Mouse (Mus musculus) hindbrain, embryonic 16.5 days (tissue): ENCODE results near the gene H2-Q10. TPM values are rescaled to one million over a fixed set of nuclear protein-coding genes. Genes with fewer than 3 reads are reported as not detected.
A peak's percentile ranks its signal among the peaks of the same experiment; 100 is the strongest.
"Not testable (repeated sequence)": the region's sequence is repeated elsewhere in the genome, so short reads cannot be mapped to it uniquely, and the experiment has no call there.

Experiments used
- ATAC-seq: fragments of 200-750 bp; cut with Nextera tagmentation; 2 replicates; pipeline ENCODE4 v1.8.0; 2017; ENCODE audit warnings: moderate TSS enrichment, moderate library complexity
- H3K27ac ChIP-seq: fragments of 300-500 bp; sonication (generic); 2 replicates; pipeline ENCODE4 v1.5.1; 2014; ENCODE audit warnings: low read depth, mild to moderate bottlenecking, control low read depth, low read length, moderate library complexity
- H3K27me3 ChIP-seq: fragments of 300-500 bp; sonication (generic); replicated peaks from 2 replicates; pipeline ENCODE4 v1.6.1; 2014; ENCODE audit warnings: low read length; ENCODE audit not compliant: control insufficient read depth, insufficient read depth
- H3K36me3 ChIP-seq: fragments of 300-500 bp; sonication (generic); 2 replicates; pipeline ENCODE4 v1.6.1; 2014; ENCODE audit warnings: mild to moderate bottlenecking, low read length, moderate library complexity, mixed read lengths; ENCODE audit not compliant: control insufficient read depth, insufficient read depth
- H3K4me1 ChIP-seq: fragments of 300-500 bp; sonication (generic); 2 replicates; pipeline ENCODE4 v1.6.1; 2014; ENCODE audit warnings: low read depth, low read length; ENCODE audit not compliant: control insufficient read depth, insufficient read depth
- H3K4me2 ChIP-seq: fragments of 300-500 bp; sonication (generic); 2 replicates; pipeline ENCODE4 v1.6.1; 2014; ENCODE audit warnings: mild to moderate bottlenecking, low read length, control low read depth, moderate library complexity
- H3K4me3 ChIP-seq: fragments of 300-500 bp; sonication (generic); 2 replicates; pipeline ENCODE4 v1.5.1; 2014; ENCODE audit warnings: mild to moderate bottlenecking, low read length, control low read depth, moderate library complexity
- H3K9ac ChIP-seq: fragments of 300-500 bp; sonication (generic); 2 replicates; pipeline ENCODE4 v1.6.1; 2014; ENCODE audit warnings: low read depth, mild to moderate bottlenecking, control low read depth, low read length, moderate library complexity
- H3K9me3 ChIP-seq: fragments of 300-500 bp; sonication (generic); 2 replicates; pipeline ENCODE4 v1.6.1; 2014; ENCODE audit warnings: mild to moderate bottlenecking, low read length, moderate library complexity; ENCODE audit not compliant: control insufficient read depth
- WGBS: fragments of 180-500 bp; shearing (Covaris S2); extraction: QIAGEN DNeasy Blood & Tissue Kit; methylation state at CpG from one replicate; pipeline ENCODE4 v1.1.7; 2014; 5-methylcytosine and 5-hydroxymethylcytosine counted together
- polyA plus RNA-seq: library from polyadenylated mRNA; unstranded; fragments of >200 nt; fragmentation: Nextera tagmentation; extraction: Ambion mirVana; gene quantifications from 2 replicates; pipeline ENCODE4 v1.2.1, GENCODE M21; 2015

H2-Q10 gene
- polyA plus RNA-seq = 0.11 and 0.21 TPM in 2 replicates

- Histone ChIP-seq H3K27ac (no peak within 1 kb of the TSS), H3K4me2 (peak within 1 kb of the TSS; percentile 86), H3K9ac (peak within 1 kb of the TSS; percentile 50), H3K27me3 (peaks cover 20% of the 10 kb centered on the region), H3K36me3 (no peaks in the 10 kb centered on the region), H3K4me3 (peak within 1 kb of the TSS; percentile 45), H3K4me1 (peaks cover 9% of the 10 kb centered on the region; the same call in 1 of the 2 replicates), H3K9me3 (no peaks in the 10 kb centered on the region)
- ATAC-seq = no peak
- 1% methylated on average over 56 of the region's 80 CpGs for WGBS
Observed at GRCm38 (mm10) chr17:35469842-35470751, at the start of gene H2-Q10. Gene H2-Q10, plus strand, starts transcription at chr17:35470089.

- not testable (repeated sequence) for H3K27ac ChIP-seq, H3K4me2 ChIP-seq, ATAC-seq, H3K27me3 ChIP-seq, H3K9me3 ChIP-seq, H3K9ac ChIP-seq, H3K4me1 ChIP-seq, H3K36me3 ChIP-seq, H3K4me3 ChIP-seq
- WGBS = 17% methylated on average over 11 of the region's 11 CpGs
Observed at GRCm38 (mm10) chr17:35420206-35420810, 49.6 kb upstream of the H2-Q10 start.

- H3K27ac ChIP-seq, H3K9ac ChIP-seq, H3K27me3 ChIP-seq, H3K4me3 ChIP-seq, H3K4me2 ChIP-seq, ATAC-seq, H3K36me3 ChIP-seq, H3K9me3 ChIP-seq, H3K4me1 ChIP-seq: not testable (repeated sequence)
- 87% methylated on average over 4 of the region's 4 CpGs for WGBS
Observed at GRCm38 (mm10) chr17:35421331-35421730, 48.6 kb upstream of the H2-Q10 start.

GRCm38 (mm10) chr17:35422360-35422759 is 47.5 kb upstream of the H2-Q10 start:
- H3K27ac ChIP-seq, H3K4me3 ChIP-seq, H3K9me3 ChIP-seq, H3K9ac ChIP-seq, H3K36me3 ChIP-seq, H3K4me2 ChIP-seq, H3K27me3 ChIP-seq, ATAC-seq, H3K4me1 ChIP-seq: not testable (repeated sequence)
- 94% methylated on average over 5 of the region's 5 CpGs for WGBS

GRCm38 (mm10) chr17:35423131-35423810 is 46.6 kb upstream of the H2-Q10 start:
- H3K9ac ChIP-seq, ATAC-seq, H3K27ac ChIP-seq, H3K4me3 ChIP-seq, H3K27me3 ChIP-seq, H3K4me2 ChIP-seq, H3K9me3 ChIP-seq, H3K36me3 ChIP-seq, H3K4me1 ChIP-seq: not testable (repeated sequence)
- whole genome bisulfite sequencing = 81% methylated on average over 3 of the region's 3 CpGs

GRCm38 (mm10) chr17:35424106-35424505 is 45.8 kb upstream of the H2-Q10 start:
- not testable (repeated sequence) for H3K36me3 ChIP-seq, H3K27ac ChIP-seq, H3K27me3 ChIP-seq, H3K4me1 ChIP-seq, H3K4me3 ChIP-seq, ATAC-seq, H3K9ac ChIP-seq, H3K9me3 ChIP-seq, H3K4me2 ChIP-seq
- 88% methylated on average over 3 of the region's 3 CpGs for WGBS

- not testable (repeated sequence) for H3K4me1 ChIP-seq, H3K9me3 ChIP-seq, H3K36me3 ChIP-seq, H3K27me3 ChIP-seq, H3K27ac ChIP-seq
- Histone ChIP-seq H3K4me2 (peak within 1 kb of the TSS; percentile 68), H3K9ac (peak within 1 kb of the TSS; percentile 50; the same call in 1 of the 2 replicates), H3K4me3 (peak within 1 kb of the TSS; percentile 41)
- ATAC-seq = peak; percentile 81
- 1% methylated on average over 51 of the region's 66 CpGs for WGBS
Observed at GRCm38 (mm10) chr17:35424624-35425416, 45.1 kb upstream of the H2-Q10 start, which contains the start of gene H2-Q6. Gene H2-Q6, plus strand, starts transcription at chr17:35424850.

- not testable (repeated sequence) for H3K9me3 ChIP-seq, H3K9ac ChIP-seq, H3K36me3 ChIP-seq, H3K27ac ChIP-seq, H3K4me1 ChIP-seq, H3K27me3 ChIP-seq
- Histone ChIP-seq H3K4me2 (peak overlapping the region; percentile 68), H3K4me3 (peak overlapping the region; percentile 41)
- 17% methylated on average over 28 of the region's 28 CpGs for WGBS
- ATAC-seq = peak; percentile 25; the same call in 1 of the 2 replicates
Observed at GRCm38 (mm10) chr17:35425474-35425873, 44.4 kb upstream of the H2-Q10 start.
